In the genomic region with DNA sequence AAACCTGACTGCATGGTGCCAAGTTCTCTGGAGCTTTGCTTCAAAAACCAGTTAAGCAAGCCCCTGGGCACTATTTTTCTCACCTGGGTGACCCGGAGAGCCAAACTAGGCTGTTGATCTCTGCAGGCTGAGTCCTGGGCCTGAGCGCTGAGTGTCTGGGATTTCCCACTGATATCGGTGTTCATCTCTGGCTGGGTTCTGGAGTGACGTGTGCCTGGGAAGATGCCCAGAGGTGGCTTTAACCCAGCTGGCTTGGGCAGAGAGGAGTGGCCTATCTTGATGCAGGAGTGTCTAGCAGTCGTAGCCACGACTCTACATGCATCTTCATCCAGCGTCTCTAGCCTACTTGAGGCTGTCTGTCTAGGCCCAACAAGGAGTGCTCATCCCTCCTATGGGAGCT, we compare ENCODE assay signal across 18 mouse cellular contexts. TPM values are rescaled to one million over a fixed set of nuclear protein-coding genes. Genes with fewer than 3 reads are reported as not detected.
DNase-seq lines count a peak whose midpoint lies in the region; ATAC-seq and TF ChIP-seq lines count a peak whose summit lies in the region.
"Had no signal": no experiment of that assay in that cellular context is flagged by ENCODE, and none has a peak within 500 bp of the region (broad histone marks: within the 10 kb centered on the region; RNA-seq: fewer than 3 reads in every experiment).

No protein-coding gene starts in this region.

- DNase-seq in cerebellum, postnatal 10 days = peak; percentile 76 to 83
- no peak for DNase-seq in cerebellum, adult 9-11 months
- peak; percentile 38 to 47 for DNase-seq in lung, adult 18-20 months
- no peak for DNase-seq in lung, postnatal 14 days
- DNase-seq in fat pad, adult 2 months (ENCODE audit: extremely low read depth, low read depth, low spot score) = peak; percentile 81
- DNase-seq in heart, postnatal 4 days = peak; percentile 56
- DNase-seq in thymus, postnatal 10 days (ENCODE audit: low spot score in 2 of 2) = no peak
- DNase-seq: B cell, adult 2 months; cerebellum, postnatal 36 days; liver, embryonic 13.5 days; spleen, adult 18-20 months had no signal

- H3K27ac ChIP-seq in intestine, postnatal 0 days (ENCODE audit: low read depth, low read length) = no peak overlapping the region
- H3K27ac ChIP-seq: embryonic facial prominence, embryonic 12.5 days; forebrain, embryonic 10.5 days; kidney, embryonic 15.5 days; layer of hippocampus, adult 2 months; liver, embryonic 13.5 days; stomach, postnatal 0 days had no signal

- WGBS in intestine, postnatal 0 days = 92% methylated on average over 7 of the region's 7 CpGs

- ATAC-seq in intestine, postnatal 0 days = no peak

- no peak overlapping the region for H3K9ac ChIP-seq in intestine, postnatal 0 days (ENCODE audit: low read depth, low read length)
- H3K9ac ChIP-seq: embryonic facial prominence, embryonic 12.5 days; kidney, embryonic 15.5 days; liver, embryonic 13.5 days had no signal

- no peaks in the 10 kb centered on the region for H3K4me1 ChIP-seq in intestine, postnatal 0 days (replicated peaks; ENCODE audit: control insufficient read depth, insufficient read depth, low read length)
- H3K4me1 ChIP-seq: embryonic facial prominence, embryonic 12.5 days had no signal

- H3K27me3 ChIP-seq in intestine, postnatal 0 days (replicated peaks; ENCODE audit: control insufficient read depth, insufficient read depth, low read length) = no peaks in the 10 kb centered on the region
- H3K27me3 ChIP-seq: embryonic facial prominence, embryonic 12.5 days; kidney, embryonic 15.5 days; liver, embryonic 13.5 days had no signal

- H3K9me3 ChIP-seq in intestine, postnatal 0 days (ENCODE audit: control insufficient read depth) = no peaks in the 10 kb centered on the region
- H3K9me3 ChIP-seq: embryonic facial prominence, embryonic 12.5 days; forebrain, embryonic 10.5 days; kidney, embryonic 15.5 days; liver, embryonic 13.5 days had no signal

- TF ChIP-seq CTCF in intestine, postnatal 0 days (IDR thresholded peaks at IDR 0.05; ENCODE audit: low read depth) = no peak

- H3K4me3 ChIP-seq in intestine, postnatal 0 days (ENCODE audit: low read depth, low read length) = no peak overlapping the region
- H3K4me3 ChIP-seq: embryonic facial prominence, embryonic 12.5 days; forebrain, embryonic 10.5 days; kidney, embryonic 15.5 days; layer of hippocampus, adult 2 months; liver, embryonic 13.5 days had no signal

- H3K36me3 ChIP-seq in intestine, postnatal 0 days (ENCODE audit: control insufficient read depth, insufficient read depth) = no peaks in the 10 kb centered on the region
- H3K36me3 ChIP-seq: embryonic facial prominence, embryonic 12.5 days; forebrain, embryonic 10.5 days; kidney, embryonic 15.5 days; liver, embryonic 13.5 days had no signal

- H3K4me2 ChIP-seq in intestine, postnatal 0 days (replicated peaks; ENCODE audit: low read depth) = no peak overlapping the region
- H3K4me2 ChIP-seq: embryonic facial prominence, embryonic 12.5 days; kidney, embryonic 15.5 days; liver, embryonic 13.5 days; midbrain, embryonic 11.5 days had no signal

RNA-seq across cellular contexts. Expression of gene Map4, which starts 19.5 kb away (rescaled TPM):
- total RNA-seq in heart, postnatal 4 days (2021) = 100 to 1,000 TPM; 282 to 291 TPM
- polyA plus RNA-seq in intestine, postnatal 0 days (2015; fragmentation: Nextera tagmentation; extraction: Ambion mirVana) = 26.0 and 28.4 TPM in 2 replicates

RNA-seq across cellular contexts. Expression of gene Cdc25a, which starts 36.4 kb away (rescaled TPM):
- total RNA-seq in heart, postnatal 4 days (2021) = 10 to 100 TPM; 16.3 to 17.2 TPM
- polyA plus RNA-seq in intestine, postnatal 0 days (2015; fragmentation: Nextera tagmentation; extraction: Ambion mirVana) = 21.3 and 25.9 TPM in 2 replicates

Comparison
In these comparisons a context has a peak if more than half of its experiments do, and no peak if none do; other contexts are left out.
1. DNase-seq: peak in cerebellum, postnatal 10 days (2 of 2), lung, adult 18-20 months (2 of 2), fat pad, adult 2 months (single experiment) and heart, postnatal 4 days (single experiment); none in cerebellum, adult 9-11 months (single experiment), lung, postnatal 14 days (single experiment) and thymus, postnatal 10 days (0 of 2).